Mouse (Mus musculus): ENCODE results near the gene Pycr1. TPM values are rescaled to one million over a fixed set of nuclear protein-coding genes. Genes with fewer than 3 reads are reported as not detected.
"Not testable (repeated sequence)": the region's sequence is repeated elsewhere in the genome, so short reads cannot be mapped to it uniquely, and the experiment has no call there.

The Pycr1 gene
- total RNA-seq (2021) = 1 to 10 TPM; 2.9 to 3.9 TPM

DNA sequence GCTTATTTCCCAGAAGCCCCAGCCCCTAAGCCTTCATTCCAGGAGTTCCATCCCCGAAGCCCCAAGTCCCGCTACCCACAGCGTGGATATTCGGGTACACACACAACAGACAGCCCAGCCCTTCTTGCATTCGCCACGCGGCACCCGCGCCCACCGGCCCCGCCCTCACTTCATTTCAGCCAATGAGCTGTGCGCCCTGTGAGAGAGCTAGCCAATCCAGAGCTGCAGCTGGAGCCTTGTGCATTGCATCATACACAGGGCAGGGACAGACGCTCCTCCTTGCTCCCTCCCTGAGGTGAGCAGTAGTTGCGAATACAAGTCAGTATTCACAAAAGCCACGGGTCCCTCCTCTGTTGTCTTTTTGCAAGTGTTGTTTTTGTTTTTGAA is at the start of gene Pycr1:
Gene Pycr1 (minus strand): TSS at position 169 of the 387 bp plus-strand sequence.
- intact Hi-C loops (cut with DNase I) = no loop called here

DNA sequence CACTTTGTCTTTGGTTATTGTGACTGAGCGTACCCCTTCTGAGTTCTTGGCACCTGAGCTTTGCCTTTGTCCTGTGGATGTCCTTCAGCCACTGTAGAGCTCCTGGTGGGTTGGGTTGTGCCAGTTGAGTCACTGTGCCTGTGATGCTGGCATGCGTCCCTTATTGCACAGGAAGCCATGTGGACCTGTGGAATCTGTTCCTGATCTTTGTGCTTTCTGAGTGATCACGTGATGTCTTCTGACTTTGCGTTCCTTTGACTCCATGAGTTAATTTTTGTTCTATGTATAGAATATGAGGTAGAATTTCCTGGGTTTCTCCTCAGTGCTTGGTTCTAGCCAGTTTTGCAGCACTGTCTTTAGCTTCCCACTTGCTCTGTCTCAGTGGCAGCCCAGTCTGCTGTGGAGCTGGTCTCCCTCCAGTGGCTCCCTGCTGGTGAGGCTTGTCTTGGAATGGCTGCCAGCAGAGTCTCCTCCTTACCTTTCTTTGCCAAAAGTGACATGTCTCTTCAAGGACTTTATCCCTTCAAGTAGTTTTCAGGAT is 49.0 kb upstream of the Pycr1 start:
- peak in 1 of 2 experiments; percentile 21 for DNase-seq (ENCODE audit: low spot score in 2 of 2)
- intact Hi-C loops (cut with DNase I) = no loop called here

More for the DNA sequence above, at the start of gene Pycr1:
- peak; percentile 89 to 93 for DNase-seq (ENCODE audit: low spot score in 2 of 2)

DNA sequence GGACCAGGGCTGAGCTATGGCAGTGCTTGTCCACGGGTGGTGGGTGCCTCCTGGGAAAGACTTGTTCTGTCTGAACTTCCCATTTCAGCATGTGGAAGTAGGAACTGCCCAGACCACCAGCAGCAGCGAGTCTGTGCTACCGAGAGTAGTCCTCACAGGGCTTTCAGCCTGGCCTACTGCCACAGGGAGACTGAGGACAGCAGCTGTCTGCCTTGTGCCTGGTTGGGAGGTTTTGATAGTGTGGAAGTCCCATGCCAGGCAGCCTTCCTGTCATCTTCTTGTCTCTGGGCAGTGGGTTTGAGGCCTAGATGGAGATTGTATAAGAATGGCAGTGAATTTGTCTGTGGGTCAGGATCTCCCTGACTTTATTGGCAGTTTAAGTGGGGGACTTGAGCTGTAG is 45.8 kb upstream of the Pycr1 start:
- no peak for DNase-seq (ENCODE audit: low spot score in 2 of 2)
- intact Hi-C loops (cut with DNase I) = no loop called here

DNA sequence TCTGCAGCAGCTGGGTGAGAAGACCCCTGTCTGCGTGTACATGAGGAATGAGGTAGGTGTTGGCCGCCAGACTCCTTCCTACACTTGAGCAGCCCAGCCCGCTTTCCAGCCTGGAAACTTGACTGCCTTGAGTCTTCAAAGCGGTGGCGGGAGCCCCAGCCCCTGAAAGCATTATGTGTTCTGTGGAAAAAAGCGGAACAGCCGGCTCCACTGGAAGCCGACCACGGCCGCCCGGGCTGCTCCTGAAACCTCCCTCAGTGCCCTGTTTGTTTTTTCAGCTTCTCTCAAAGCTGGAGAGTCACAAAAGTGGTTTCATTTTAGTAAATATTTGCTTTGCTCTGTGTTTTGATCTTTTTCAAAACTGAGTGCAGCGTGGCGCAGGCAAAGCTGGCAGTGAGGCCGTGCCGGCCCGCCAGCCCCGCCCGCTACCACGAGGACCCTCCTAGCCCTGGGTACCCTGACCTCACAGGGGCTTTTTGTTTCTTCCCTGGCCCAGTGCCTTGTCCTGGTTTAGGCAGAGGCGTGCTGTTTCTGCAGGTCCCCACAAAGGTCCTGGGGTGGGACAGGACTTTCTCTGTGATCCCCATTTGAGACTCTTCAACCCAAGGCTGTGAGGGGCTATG is 43.2 kb upstream of the Pycr1 start:
- no peak for DNase-seq (ENCODE audit: low spot score in 2 of 2)
- intact Hi-C loops (cut with DNase I) = no loop called here

DNA sequence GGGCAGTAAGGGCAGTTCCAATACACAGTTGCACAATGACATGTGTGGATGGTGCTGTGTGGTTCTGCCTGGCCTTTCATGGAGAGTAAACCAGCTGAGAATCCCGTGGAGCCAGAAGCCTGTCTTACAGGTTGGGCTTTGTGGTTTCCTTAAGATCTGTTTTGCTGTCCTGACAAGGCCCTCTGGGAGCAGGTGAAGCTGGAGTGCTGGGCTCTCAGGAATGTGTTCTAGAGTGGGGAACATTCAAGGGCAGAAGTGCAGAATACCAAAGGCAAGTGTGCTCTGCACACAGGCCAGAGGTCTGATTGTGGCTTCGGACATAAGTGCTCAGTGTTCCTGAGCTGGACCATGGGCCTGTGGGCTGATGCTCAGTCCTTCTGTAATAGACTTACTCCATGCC is 41.1 kb upstream of the Pycr1 start:
- intact Hi-C loops (cut with DNase I) = no loop called here
- no peak for DNase-seq (ENCODE audit: low spot score in 2 of 2)

DNA sequence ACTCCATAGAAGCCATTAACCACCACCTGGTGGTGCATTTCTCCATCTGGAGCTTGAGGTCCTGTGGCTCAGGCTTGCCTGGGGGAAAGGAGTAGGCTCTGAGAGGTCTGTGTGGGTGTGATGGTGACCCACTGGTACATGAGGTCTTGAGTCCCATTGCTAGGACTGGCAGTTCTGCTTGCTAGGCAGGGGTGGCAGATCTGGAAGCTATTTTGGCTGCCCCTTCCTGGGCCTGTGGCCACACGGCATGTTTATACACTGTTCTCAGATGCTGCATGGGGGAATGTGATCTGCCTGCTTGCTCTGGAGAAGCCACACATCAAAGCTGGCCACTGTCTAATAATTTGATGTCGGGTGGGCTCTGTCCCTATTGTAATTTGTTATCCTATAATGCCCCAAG is 40.5 kb upstream of the Pycr1 start:
- intact Hi-C loops (cut with DNase I) = no loop called here
- DNase-seq (ENCODE audit: low spot score in 2 of 2) = no peak

DNA sequence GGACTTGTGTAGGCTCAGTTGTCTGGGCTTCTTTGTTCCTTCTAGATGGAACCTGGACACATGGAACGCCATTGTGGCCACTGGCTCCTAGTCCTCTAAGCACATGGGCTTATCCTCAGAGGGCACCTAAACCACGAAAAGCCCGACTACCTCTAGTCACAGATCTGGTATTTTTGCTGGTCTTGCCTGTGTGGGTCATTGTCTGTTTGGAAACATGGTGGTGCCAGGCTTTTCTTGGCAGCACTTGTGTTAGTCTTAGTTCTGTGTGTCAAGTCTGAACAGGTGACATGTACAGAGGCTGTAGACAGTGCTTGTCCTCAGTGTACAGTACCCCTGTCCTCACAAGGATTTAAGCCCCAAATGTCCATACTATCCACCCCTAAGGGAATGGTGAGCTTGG is 40.0 kb upstream of the Pycr1 start:
- DNase-seq (ENCODE audit: low spot score in 2 of 2) = no peak
- intact Hi-C loops (cut with DNase I) = no loop called here

DNA sequence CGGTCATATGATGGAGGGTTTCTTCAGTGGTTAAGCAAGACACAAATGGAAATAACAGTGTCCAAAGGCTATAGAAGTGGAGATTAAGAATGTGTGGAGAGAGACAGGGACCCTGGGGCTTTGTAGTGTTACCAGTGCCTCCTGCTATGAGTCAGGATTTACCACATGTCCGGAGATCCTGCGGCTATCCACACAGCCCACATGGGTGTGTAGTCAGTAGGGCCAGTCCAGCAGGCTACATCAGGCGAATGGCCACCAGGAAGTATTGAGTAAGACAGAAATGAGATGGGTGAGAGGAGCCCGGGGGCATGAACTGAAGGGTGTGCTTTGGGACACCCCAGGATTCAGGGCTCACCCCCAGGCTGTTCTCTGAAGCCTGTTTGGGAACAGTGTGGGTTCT is 39.1 kb upstream of the Pycr1 start:
- no peak for DNase-seq (ENCODE audit: low spot score in 2 of 2)
- intact Hi-C loops (cut with DNase I) = no loop called here

DNA sequence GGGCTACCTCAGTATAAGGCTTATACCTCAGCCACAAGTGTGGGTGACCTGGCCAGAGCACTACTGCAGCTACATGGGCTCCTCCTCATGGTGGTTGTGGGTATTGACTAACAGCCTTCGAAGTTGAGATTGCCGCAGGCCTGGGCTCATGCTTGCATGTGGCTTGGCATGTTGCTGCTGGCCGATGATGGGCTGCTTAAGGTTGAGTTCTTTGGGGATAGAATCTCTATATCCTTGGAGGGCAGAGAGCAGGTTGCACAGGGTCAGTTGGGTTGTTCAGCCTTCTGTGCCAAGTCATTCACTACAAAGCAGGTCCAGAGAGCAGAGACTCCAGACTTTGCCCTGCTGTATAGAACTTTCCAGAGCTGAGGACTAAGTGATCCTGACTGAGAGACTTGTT is 36.3 kb upstream of the Pycr1 start:
- intact Hi-C loops (cut with DNase I) = no loop called here
- DNase-seq (ENCODE audit: low spot score in 2 of 2) = no peak

DNA sequence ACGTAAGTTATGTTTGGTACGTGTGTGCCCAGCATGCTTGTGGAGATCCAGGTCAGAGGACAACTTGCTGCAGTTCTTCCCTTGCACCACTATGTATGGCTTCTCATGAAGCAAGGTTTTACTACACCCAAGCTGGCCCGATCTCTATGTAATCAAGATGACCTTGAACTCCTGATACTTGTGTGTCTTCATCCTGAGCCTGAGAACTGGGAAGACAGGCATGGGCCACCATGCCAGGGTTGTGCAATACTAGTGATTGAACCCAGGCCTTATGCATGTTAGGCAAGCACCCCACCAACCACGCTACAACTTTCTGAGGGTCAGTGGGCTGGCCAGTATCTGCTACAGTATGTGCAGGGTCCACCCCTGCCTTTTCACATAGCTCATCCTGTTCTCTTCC is 33.4 kb upstream of the Pycr1 start:
- no peak for DNase-seq (ENCODE audit: low spot score in 2 of 2)

DNA sequence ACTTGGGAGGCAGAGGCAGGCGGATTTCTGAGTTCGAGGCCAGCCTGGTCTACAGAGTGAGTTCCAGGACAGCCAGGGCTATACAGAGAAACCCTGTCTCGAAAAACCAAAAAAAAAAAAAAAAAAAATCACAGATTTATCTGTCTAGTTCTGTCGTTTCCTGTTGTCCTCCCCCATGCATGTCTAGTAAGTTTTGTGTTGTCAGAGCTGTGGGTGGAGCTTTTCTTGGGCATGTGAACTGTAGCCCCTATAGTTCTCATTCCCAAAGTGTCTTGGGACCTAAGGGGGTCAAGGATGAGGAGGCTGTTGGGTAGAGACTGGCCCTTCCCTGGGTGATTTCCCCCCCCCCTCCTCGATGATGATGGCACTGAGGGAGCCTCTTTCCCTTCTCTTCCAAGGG is 32.3 kb upstream of the Pycr1 start:
- intact Hi-C loops (cut with DNase I); DNase-seq (ENCODE audit: low spot score in 2 of 2): not testable (repeated sequence)

More for the DNA sequence above, 33.4 kb upstream of the Pycr1 start:
- intact Hi-C loops (cut with DNase I) = no loop called here

DNA sequence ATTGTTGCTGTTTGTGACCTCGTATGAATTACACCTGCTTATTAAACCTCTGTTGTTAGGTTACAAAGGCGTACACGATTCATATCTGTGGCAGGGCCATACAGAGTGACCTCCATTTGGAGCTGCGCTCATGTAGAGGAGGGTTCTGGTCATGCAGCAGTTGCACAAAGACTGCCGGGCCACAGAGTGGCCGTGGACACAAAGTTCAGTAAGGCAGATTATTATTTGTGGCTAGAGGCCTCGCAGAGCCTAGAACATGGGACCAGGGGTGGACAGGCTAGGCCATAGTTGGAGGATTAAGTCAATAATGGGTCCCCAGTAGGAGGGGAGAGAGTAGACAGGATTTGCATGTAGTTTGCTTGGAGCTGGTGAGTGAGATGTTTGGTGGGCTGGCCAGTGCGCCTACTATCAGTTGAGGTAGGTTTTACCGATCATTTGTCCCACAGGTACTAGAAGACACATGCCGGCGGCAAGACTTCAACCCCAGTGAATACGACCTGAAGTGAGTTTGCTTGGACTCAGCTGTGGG is 30.1 kb upstream of the Pycr1 start:
- no peak for DNase-seq (ENCODE audit: low spot score in 2 of 2)
- intact Hi-C loops (cut with DNase I) = loop anchor here (5.0 kb wide), 1 partner anchor 34 kb away; no protein-coding TSS in a partner anchor

DNA sequence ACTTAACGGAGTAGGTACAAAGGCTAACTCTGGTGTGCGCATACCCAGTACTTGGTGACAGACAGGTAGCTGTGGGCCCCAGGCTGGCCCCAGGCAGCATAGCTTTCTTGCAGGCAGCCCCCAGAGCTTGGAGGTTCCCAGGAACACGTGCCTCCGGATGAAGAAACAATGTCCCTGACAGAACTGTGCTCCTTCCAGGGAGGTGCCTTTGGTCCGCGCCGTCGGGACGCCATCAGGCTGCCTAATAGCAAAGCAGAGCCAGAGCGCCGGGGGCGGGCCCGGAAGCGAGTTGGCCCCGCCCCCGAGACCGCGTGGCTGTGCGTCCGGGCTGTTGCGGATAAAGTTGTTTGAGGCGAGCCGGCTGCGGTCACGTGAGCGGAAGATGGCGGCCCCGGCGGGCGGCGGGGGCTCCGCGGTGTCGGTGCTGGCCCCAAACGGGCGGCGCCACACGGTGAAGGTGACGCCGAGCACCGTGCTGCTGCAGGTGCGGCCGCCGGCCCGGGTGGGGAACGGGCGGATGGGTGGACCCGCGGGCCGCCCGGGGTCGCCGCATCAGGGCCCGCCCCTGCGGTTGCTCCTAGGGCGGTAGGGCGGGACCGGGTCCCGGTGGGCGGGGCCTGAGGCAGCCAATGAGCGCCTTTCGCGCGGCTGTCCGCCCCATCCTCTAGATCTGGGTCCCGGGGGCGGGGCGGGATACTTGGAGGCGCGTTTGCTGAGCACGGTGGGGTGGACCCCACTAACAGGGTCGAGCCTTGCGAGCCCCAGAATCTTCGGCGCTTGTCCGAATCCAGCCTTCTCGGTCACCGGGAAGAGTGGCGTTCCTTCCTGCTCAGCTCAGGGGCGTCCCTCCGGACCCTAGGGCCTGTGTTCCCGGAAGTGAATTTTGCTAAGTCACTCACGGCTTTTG is 29.4 kb upstream of the Pycr1 start, which contains the start of gene Aspscr1:
Gene Aspscr1 (plus strand): TSS at position 287 of the 907 bp plus-strand sequence.
- intact Hi-C loops (cut with DNase I) = loop anchor here (5.0 kb wide), 1 partner anchor 34 kb away; no protein-coding TSS in a partner anchor
- DNase-seq (ENCODE audit: low spot score in 2 of 2) = peak; percentile 91 to 96

DNA sequence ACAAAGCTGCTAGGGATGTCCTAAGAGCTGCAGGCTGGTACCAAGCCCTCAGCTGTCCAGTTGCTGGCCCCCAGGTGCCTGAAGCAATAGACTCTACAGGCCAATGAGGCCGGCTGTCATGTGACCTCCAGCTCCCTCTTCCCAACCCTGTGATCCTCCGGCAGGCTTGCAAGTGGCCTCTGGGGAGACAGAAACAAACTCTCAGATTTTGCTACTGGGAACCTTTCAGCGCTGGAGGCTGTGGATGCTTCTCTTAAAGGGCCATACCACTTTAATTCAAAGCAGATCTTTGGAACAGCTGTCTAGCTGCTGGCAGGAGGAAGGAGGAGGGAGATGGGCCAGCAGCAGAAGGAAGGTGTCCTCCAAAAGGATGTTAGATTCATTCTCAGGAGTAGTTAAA is 23.0 kb upstream of the Pycr1 start:
- intact Hi-C loops (cut with DNase I) = no loop called here
- no peak for DNase-seq (ENCODE audit: low spot score in 2 of 2)

DNA sequence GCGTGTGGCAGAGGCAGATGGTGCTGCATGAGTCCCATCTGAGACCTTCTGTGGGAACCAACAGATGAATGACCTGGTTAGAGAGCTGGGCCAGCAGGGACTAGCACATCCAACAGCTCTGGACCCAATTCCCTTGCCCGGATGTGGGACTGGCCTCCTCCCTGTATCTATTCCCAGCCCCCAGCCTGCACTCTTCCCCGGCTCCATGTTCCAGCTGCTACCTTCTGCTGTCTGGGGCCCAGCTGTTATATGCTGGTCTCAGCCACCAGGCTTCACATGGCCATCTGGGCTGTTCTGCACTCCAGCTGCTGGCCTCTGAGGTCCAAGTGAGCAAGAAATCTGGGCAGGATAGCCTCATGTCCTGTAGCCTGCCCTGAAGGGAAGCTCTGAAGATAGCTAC is 21.8 kb upstream of the Pycr1 start:
- DNase-seq (ENCODE audit: low spot score in 2 of 2) = no peak
- intact Hi-C loops (cut with DNase I) = no loop called here

DNA sequence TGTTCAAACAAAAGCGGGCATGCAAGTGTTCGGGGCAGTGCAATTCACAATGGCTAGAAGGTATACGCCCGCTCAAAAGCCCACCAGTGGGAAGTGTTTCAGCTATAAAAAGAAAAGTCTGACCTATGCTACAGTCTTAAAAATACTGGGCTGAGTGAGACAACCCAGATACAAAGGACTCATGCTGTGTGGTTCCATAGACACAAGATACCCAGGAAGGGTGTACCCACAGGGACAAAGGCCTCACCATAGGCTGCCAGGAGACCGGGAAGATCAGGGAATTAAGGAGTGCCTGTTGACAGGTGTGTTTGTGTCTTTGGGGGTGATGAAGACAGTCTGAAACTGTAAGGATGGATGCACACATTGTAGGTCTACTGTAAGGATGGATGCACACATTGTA is 20.1 kb upstream of the Pycr1 start:
- intact Hi-C loops (cut with DNase I) = no loop called here
- DNase-seq (ENCODE audit: low spot score in 2 of 2) = no peak

DNA sequence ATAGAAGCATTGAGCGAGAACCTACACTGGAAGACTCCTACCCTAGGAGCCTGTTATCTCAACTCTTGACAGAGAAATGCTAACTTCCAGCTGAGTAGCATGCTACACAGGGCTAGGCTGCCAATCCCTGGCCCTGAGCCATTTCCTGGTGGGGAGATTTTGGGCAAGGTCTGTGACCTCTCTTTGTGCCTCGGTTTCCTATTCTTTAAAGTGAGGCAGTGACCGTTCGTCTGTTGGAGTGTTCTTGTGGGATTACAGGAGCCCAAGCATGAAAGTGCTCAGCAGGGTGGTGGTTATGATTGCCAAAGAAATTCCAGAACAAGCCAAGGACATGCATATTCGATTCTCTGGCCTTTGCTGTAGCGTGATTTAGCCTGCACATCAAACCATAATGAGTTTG is 19.2 kb upstream of the Pycr1 start:
- intact Hi-C loops (cut with DNase I) = no loop called here
- no peak for DNase-seq (ENCODE audit: low spot score in 2 of 2)

DNA sequence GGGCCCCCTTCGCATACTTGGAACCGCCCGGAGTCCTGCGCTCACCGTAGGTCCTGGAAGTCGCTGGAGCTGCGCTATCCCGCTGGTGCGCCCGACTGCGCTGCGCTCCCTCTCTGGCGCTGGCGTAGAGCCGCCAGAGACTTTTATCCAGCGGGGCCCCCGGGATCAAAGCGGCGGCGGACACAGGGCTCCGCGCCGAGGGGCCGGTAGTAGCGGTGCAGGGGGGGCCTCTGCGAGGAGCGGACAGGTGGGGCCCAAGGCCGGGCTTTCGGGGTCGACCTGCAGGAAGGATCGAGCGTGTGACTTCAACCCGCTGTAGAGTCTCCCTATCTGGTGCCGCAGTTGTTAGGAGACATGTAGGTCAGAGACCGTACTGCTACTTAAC is 17.5 kb upstream of the Pycr1 start, which contains the start of gene Notum:
Gene Notum (minus strand): TSS at position 100 of the 385 bp plus-strand sequence.
- intact Hi-C loops (cut with DNase I) = no loop called here
- no peak for DNase-seq (ENCODE audit: low spot score in 2 of 2)

DNA sequence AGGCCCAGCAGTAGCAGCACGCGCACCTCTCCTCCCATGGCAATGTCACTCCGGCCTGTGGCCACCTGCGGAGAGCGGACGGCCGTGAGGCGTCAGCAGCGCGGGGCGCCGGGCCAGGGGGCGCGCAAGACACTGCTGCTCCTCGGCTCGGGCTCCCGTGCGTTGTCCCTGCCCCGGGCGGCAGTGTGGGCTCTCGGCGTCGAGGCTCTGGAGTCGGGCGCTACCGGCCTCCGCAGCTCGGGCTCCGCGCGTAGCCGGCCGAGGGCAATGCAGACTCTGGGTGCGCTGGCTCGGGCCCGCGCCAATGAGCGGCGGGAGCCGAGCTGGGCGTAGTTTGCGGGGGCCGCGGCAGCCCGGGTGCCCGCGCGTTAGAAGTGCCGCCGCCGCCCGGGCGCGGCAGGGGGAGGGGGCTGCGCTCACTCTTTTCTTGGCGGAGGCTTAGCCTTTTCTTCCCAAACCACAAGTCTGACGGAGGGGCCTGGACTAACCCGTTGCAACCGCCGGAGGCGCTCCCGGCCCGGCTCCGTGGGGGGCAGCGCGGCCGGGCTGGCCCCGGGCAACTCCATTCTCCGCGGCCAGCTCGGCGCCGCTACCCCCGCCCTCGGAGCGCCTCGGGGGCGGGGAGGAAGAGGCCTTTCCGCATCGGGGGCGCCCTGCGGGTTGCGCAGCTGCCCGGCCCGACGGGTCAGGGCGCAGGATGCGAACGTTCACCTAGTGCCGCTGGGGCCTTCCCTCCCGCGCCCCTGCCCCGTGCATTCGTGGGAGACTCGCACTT is 16.9 kb upstream of the Pycr1 start:
- intact Hi-C loops (cut with DNase I) = no loop called here
- no peak for DNase-seq (ENCODE audit: low spot score in 2 of 2)

Data from left cerebral cortex, postnatal 36 days (tissue).